Mouse (Mus musculus): ENCODE results near the gene Ttll6.
"Not testable (repeated sequence)": the region's sequence is repeated elsewhere in the genome, so short reads cannot be mapped to it uniquely, and the experiment has no call there.

Gene Ttll6

GRCm38 (mm10) chr11:96133239-96133865, at the start of gene Ttll6:
TSS of gene Ttll6 (plus strand) at chr11:96133786.
- DNase-seq, result peak; percentile 42 to 43

- no peak for DNase-seq
These were observed 45.6 kb upstream of the Ttll6 start for GRCm38 (mm10) chr11:96087981-96088380.

- peak in 1 of 2 experiments; percentile 29 for DNase-seq
These were observed 42.5 kb upstream of the Ttll6 start for GRCm38 (mm10) chr11:96091073-96091472.

- DNase-seq, result no peak
These were observed 40.8 kb upstream of the Ttll6 start for GRCm38 (mm10) chr11:96092674-96093291.

GRCm38 (mm10) chr11:96093361-96093760, 40.2 kb upstream of the Ttll6 start:
- DNase-seq, result peak in 1 of 2 experiments; percentile 54

GRCm38 (mm10) chr11:96108376-96108775, 25.2 kb upstream of the Ttll6 start:
- DNase-seq, result no peak

- DNase-seq, result not testable (repeated sequence)
These were observed 22.6 kb upstream of the Ttll6 start for GRCm38 (mm10) chr11:96110950-96111349.

GRCm38 (mm10) chr11:96111751-96112150, 21.8 kb upstream of the Ttll6 start, which contains the start of gene Calcoco2:
TSS of gene Calcoco2 (minus strand) at chr11:96111964.
- DNase-seq, result no peak

- no peak for DNase-seq
These were observed 19.5 kb upstream of the Ttll6 start for GRCm38 (mm10) chr11:96114077-96114476.

GRCm38 (mm10) chr11:96115416-96115815, 18.2 kb upstream of the Ttll6 start:
- no peak for DNase-seq

- DNase-seq, result no peak
These were observed 17.5 kb upstream of the Ttll6 start for GRCm38 (mm10) chr11:96116116-96116515.

GRCm38 (mm10) chr11:96116925-96117324, 16.7 kb upstream of the Ttll6 start:
- DNase-seq, result not testable (repeated sequence)

GRCm38 (mm10) chr11:96119401-96119800, 14.2 kb upstream of the Ttll6 start:
- DNase-seq, result no peak

- DNase-seq, result not testable (repeated sequence)
These were observed 10.8 kb upstream of the Ttll6 start for GRCm38 (mm10) chr11:96122806-96123205.

GRCm38 (mm10) chr11:96124052-96124914, 9.3 kb upstream of the Ttll6 start:
- DNase-seq, result peak; percentile 5 to 11

GRCm38 (mm10) chr11:96130606-96131005, 3.0 kb upstream of the Ttll6 start:
- no peak for DNase-seq

- DNase-seq, result no peak
These were observed 2.3 kb downstream of the Ttll6 start for GRCm38 (mm10) chr11:96135847-96136246.

GRCm38 (mm10) chr11:96140726-96141175, 7.2 kb downstream of the Ttll6 start:
- peak; percentile 66 to 80 for DNase-seq

- DNase-seq, result no peak
These were observed 10.2 kb downstream of the Ttll6 start for GRCm38 (mm10) chr11:96143766-96144165.

GRCm38 (mm10) chr11:96145622-96146270, 12.2 kb downstream of the Ttll6 start:
- DNase-seq, result peak; percentile 66 to 79

- no peak for DNase-seq
These were observed 13.9 kb downstream of the Ttll6 start for GRCm38 (mm10) chr11:96147471-96147870.

- DNase-seq, result no peak
These were observed 31.2 kb downstream of the Ttll6 start for GRCm38 (mm10) chr11:96164769-96165168.

- DNase-seq, result no peak
These were observed 34.5 kb downstream of the Ttll6 start for GRCm38 (mm10) chr11:96168125-96168524.

All from kidney, adult 8-10 months (tissue).